Comparison of ENCODE assay signal across 21 mouse cellular contexts in genomic region chr16:32477315-32477714, GRCm38 (mm10). TPM values are rescaled to one million over a fixed set of nuclear protein-coding genes. Genes with fewer than 3 reads are reported as not detected.
"Had no signal": no experiment of that assay in that cellular context is flagged by ENCODE, and none has a peak within 500 bp of the region (broad histone marks: within the 10 kb centered on the region; RNA-seq: fewer than 3 reads in every experiment).

No protein-coding gene starts in this region.

- H3K9ac ChIP-seq: liver, embryonic 15.5 days; midbrain, embryonic 13.5 days; stomach, embryonic 15.5 days had no signal

- H3K27ac ChIP-seq: kidney, postnatal 0 days; left cerebral cortex, adult 2 months; limb, embryonic 10.5 days; liver, embryonic 15.5 days; midbrain, embryonic 13.5 days; stomach, embryonic 15.5 days had no signal

- H3K4me2 ChIP-seq: liver, embryonic 11.5 days; liver, embryonic 15.5 days; midbrain, embryonic 13.5 days; stomach, embryonic 15.5 days had no signal

- ATAC-seq: lung, postnatal 0 days; midbrain, embryonic 13.5 days had no signal

- H3K9me3 ChIP-seq: limb, embryonic 10.5 days; liver, embryonic 15.5 days; midbrain, embryonic 13.5 days; stomach, embryonic 15.5 days had no signal

- H3K4me3 ChIP-seq: left cerebral cortex, adult 2 months; limb, embryonic 10.5 days; liver, embryonic 15.5 days; midbrain, embryonic 13.5 days; stomach, embryonic 15.5 days had no signal

- H3K4me1 ChIP-seq: limb, embryonic 10.5 days; liver, embryonic 15.5 days; midbrain, embryonic 13.5 days; stomach, embryonic 15.5 days had no signal

- DNase-seq: kidney, postnatal 4 days; lung, adult 2 months; lung, postnatal 36 days; right cerebral cortex, adult 18-20 months; thymus, adult 2 months; thymus, postnatal 25 days had no signal

- H3K27me3 ChIP-seq: liver, embryonic 15.5 days; midbrain, embryonic 13.5 days; stomach, embryonic 15.5 days had no signal

RNA-seq across cellular contexts. Expression of gene Slc51a, which starts 10.4 kb away (rescaled TPM):
- total RNA-seq: layer of hippocampus, postnatal 25 days; left cerebral cortex, adult 2 months; left cerebral cortex, postnatal 14 days; midbrain, postnatal 0 days had no signal
- polyA plus RNA-seq: urinary bladder, adult 2 months had no signal

RNA-seq across cellular contexts. Expression of gene Zdhhc19, which starts 18.8 kb away (rescaled TPM):
- total RNA-seq: layer of hippocampus, postnatal 25 days; left cerebral cortex, adult 2 months; left cerebral cortex, postnatal 14 days; megakaryocyte progenitor cell, adult 5-6 weeks; midbrain, postnatal 0 days had no signal
- polyA plus RNA-seq: kidney, postnatal 0 days; limb, embryonic 10.5 days; limb, embryonic 14.5 days; liver, embryonic 11.5 days; liver, embryonic 15.5 days; lung, adult 2 months; lung, postnatal 0 days; midbrain, embryonic 13.5 days; neural tube, embryonic 14.5 days; thymus, adult 2 months; urinary bladder, adult 2 months had no signal
